Mouse (Mus musculus) neural tube, embryonic 15.5 days (tissue): Measurements from ENCODE around the gene Rab11b. TPM values are rescaled to one million over a fixed set of nuclear protein-coding genes. Genes with fewer than 3 reads are reported as not detected.

ENCODE experiments used
- ATAC-seq: fragments of 200-750 bp; cut with Nextera tagmentation; 2 replicates; pipeline ENCODE4 v1.8.0; 2017; ENCODE audit warnings: mild to moderate bottlenecking, moderate TSS enrichment, moderate library complexity; ENCODE audit not compliant: low FRiP score
- H3K27ac ChIP-seq: fragments of 300-500 bp; sonication (generic); replicated peaks from 2 replicates; pipeline ENCODE4 v1.5.1; 2015; ENCODE audit warnings: mild to moderate bottlenecking, inconsistent platforms
- H3K27me3 ChIP-seq: fragments of 300-500 bp; sonication (generic); replicated peaks from 2 replicates; pipeline ENCODE4 v1.6.1; 2015; ENCODE audit warnings: inconsistent platforms
- H3K36me3 ChIP-seq: fragments of 300-500 bp; sonication (generic); 2 replicates; pipeline ENCODE4 v1.6.1; 2015; ENCODE audit warnings: inconsistent platforms
- H3K4me1 ChIP-seq: fragments of 300-500 bp; sonication (generic); 2 replicates; pipeline ENCODE4 v1.6.1; 2015; ENCODE audit warnings: inconsistent platforms
- H3K4me2 ChIP-seq: fragments of 300-500 bp; sonication (generic); 2 replicates; pipeline ENCODE4 v1.6.1; 2015; ENCODE audit warnings: inconsistent platforms, mild to moderate bottlenecking, moderate library complexity
- H3K4me3 ChIP-seq: fragments of 300-500 bp; sonication (generic); replicated peaks from 2 replicates; pipeline ENCODE4 v1.5.1; 2015; ENCODE audit warnings: mild to moderate bottlenecking, inconsistent platforms
- H3K9ac ChIP-seq: fragments of 300-500 bp; sonication (generic); replicated peaks from 2 replicates; pipeline ENCODE4 v1.6.1; 2015; ENCODE audit warnings: mild to moderate bottlenecking, inconsistent platforms
- H3K9me3 ChIP-seq: fragments of 300-500 bp; sonication (generic); replicated peaks from 2 replicates; pipeline ENCODE4 v1.6.1; 2016; ENCODE audit warnings: inconsistent platforms
- WGBS: fragments of 180-500 bp; shearing (Covaris S2); methylation state at CpG from one replicate; pipeline ENCODE4 v1.1.7; 2015; ENCODE audit warnings: mixed read lengths; 5-methylcytosine and 5-hydroxymethylcytosine counted together
- polyA plus RNA-seq: library from polyadenylated mRNA; unstranded; fragments of >200 nt; fragmentation: Nextera tagmentation; extraction: Ambion mirVana; gene quantifications from 2 replicates; pipeline ENCODE4 v1.2.1, GENCODE M21; 2015

The Rab11b gene
- polyA plus RNA-seq, 1 experiment from 2014 or later, result 596 TPM

- no peak for ATAC-seq
- Histone ChIP-seq H3K4me3 (0 out of 2 replicates have a peak overlapping the region, but pooled peaks have one; percentile 52), H3K9me3 (no peaks in the 10 kb centered on the region), H3K4me2 (peak overlapping the region; percentile 95), H3K9ac (peak overlapping the region; percentile 48; the same call in 1 of the 2 replicates), H3K36me3 (no peaks in the 10 kb centered on the region; the same call in 1 of the 2 replicates), H3K27ac (no peak overlapping the region), H3K4me1 (peaks cover 31% of the 10 kb centered on the region), H3K27me3 (peaks cover 3% of the 10 kb centered on the region; the same call in 1 of the 2 replicates)
- 61% methylated on average over 4 of the region's 4 CpGs for WGBS
Observed at GRCm38 (mm10) chr17:33782067-33782466, 21.7 kb upstream of the Rab11b start.

GRCm38 (mm10) chr17:33781124-33781977, 21.0 kb upstream of the Rab11b start, which contains the start of gene Angptl4:
Gene Angptl4 (minus strand): TSS chr17:33781830.
- peaks cover 3% of the 10 kb centered on the region; the same call in 1 of the 2 replicates for H3K27me3 ChIP-seq
- H3K4me1 ChIP-seq, result peaks cover 31% of the 10 kb centered on the region
- WGBS, result 2% methylated on average over 50 of the region's 50 CpGs
- no peaks in the 10 kb centered on the region; the same call in 1 of the 2 replicates for H3K36me3 ChIP-seq
- peak within 1 kb of the TSS; percentile 48 for H3K9ac ChIP-seq
- H3K27ac ChIP-seq, result peak within 1 kb of the TSS; percentile 73
- no peaks in the 10 kb centered on the region for H3K9me3 ChIP-seq
- H3K4me2 ChIP-seq, result peak within 1 kb of the TSS; percentile 95
- peak within 1 kb of the TSS; percentile 52 for H3K4me3 ChIP-seq
- peak; percentile 79 for ATAC-seq

- peak overlapping the region; percentile 95 for H3K4me2 ChIP-seq
- H3K4me1 ChIP-seq, result peaks cover 31% of the 10 kb centered on the region
- H3K4me3 ChIP-seq, result peak overlapping the region; percentile 52
- H3K9ac ChIP-seq, result no peak overlapping the region
- ATAC-seq, result no peak
- WGBS, result 86% methylated on average over 5 of the region's 5 CpGs
- H3K27ac ChIP-seq, result peak overlapping the region; percentile 73
- peaks cover 3% of the 10 kb centered on the region; the same call in 1 of the 2 replicates for H3K27me3 ChIP-seq
- no peaks in the 10 kb centered on the region; the same call in 1 of the 2 replicates for H3K36me3 ChIP-seq
- no peaks in the 10 kb centered on the region for H3K9me3 ChIP-seq
Observed at GRCm38 (mm10) chr17:33780431-33780830, 20.1 kb upstream of the Rab11b start.

- no peaks in the 10 kb centered on the region for H3K9me3 ChIP-seq
- H3K4me3 ChIP-seq, result peak overlapping the region; percentile 52
- H3K4me1 ChIP-seq, result peaks cover 31% of the 10 kb centered on the region
- H3K9ac ChIP-seq, result no peak overlapping the region
- no peaks in the 10 kb centered on the region; the same call in 1 of the 2 replicates for H3K36me3 ChIP-seq
- peak overlapping the region; percentile 95 for H3K4me2 ChIP-seq
- WGBS, result 88% methylated on average over 5 of the region's 5 CpGs
- H3K27me3 ChIP-seq, result peaks cover 3% of the 10 kb centered on the region; the same call in 1 of the 2 replicates
- ATAC-seq, result no peak
- peak overlapping the region; percentile 73 for H3K27ac ChIP-seq
Observed at GRCm38 (mm10) chr17:33779967-33780295, 19.6 kb upstream of the Rab11b start.

GRCm38 (mm10) chr17:33779271-33779966, 19.1 kb upstream of the Rab11b start:
- Histone ChIP-seq H3K4me1 (peaks cover 31% of the 10 kb centered on the region), H3K4me3 (no peak overlapping the region), H3K4me2 (peak overlapping the region; percentile 95), H3K9ac (no peak overlapping the region), H3K27ac (peak overlapping the region; percentile 73), H3K36me3 (no peaks in the 10 kb centered on the region; the same call in 1 of the 2 replicates), H3K9me3 (no peaks in the 10 kb centered on the region), H3K27me3 (peaks cover 3% of the 10 kb centered on the region; the same call in 1 of the 2 replicates)
- WGBS, result 54% methylated on average over 9 of the region's 9 CpGs
- peak; percentile 81 for ATAC-seq

- Histone ChIP-seq H3K9me3 (no peaks in the 10 kb centered on the region), H3K9ac (no peak overlapping the region), H3K4me2 (no peak overlapping the region), H3K27me3 (no peaks in the 10 kb centered on the region), H3K4me1 (peaks cover 9% of the 10 kb centered on the region; the same call in 1 of the 2 replicates), H3K4me3 (no peak overlapping the region), H3K36me3 (no peaks in the 10 kb centered on the region; the same call in 1 of the 2 replicates), H3K27ac (no peak overlapping the region)
- 95% methylated on average over 4 of the region's 4 CpGs for WGBS
- no peak for ATAC-seq
Observed at GRCm38 (mm10) chr17:33775287-33775686, 15.0 kb upstream of the Rab11b start.

- ATAC-seq, result no peak
- H3K27me3 ChIP-seq, result no peaks in the 10 kb centered on the region
- H3K27ac ChIP-seq, result no peak overlapping the region
- H3K4me3 ChIP-seq, result no peak overlapping the region
- no peak overlapping the region for H3K4me2 ChIP-seq
- H3K4me1 ChIP-seq, result peaks cover 9% of the 10 kb centered on the region; the same call in 1 of the 2 replicates
- 92% methylated on average over 8 of the region's 8 CpGs for WGBS
- no peak overlapping the region for H3K9ac ChIP-seq
- H3K9me3 ChIP-seq, result no peaks in the 10 kb centered on the region
- no peaks in the 10 kb centered on the region; the same call in 1 of the 2 replicates for H3K36me3 ChIP-seq
Observed at GRCm38 (mm10) chr17:33774573-33775155, 14.3 kb upstream of the Rab11b start.

GRCm38 (mm10) chr17:33773871-33774572, 13.7 kb upstream of the Rab11b start:
- H3K9me3 ChIP-seq, result no peaks in the 10 kb centered on the region
- H3K27ac ChIP-seq, result no peak overlapping the region
- WGBS, result 92% methylated on average over 6 of the region's 6 CpGs
- no peak for ATAC-seq
- no peaks in the 10 kb centered on the region; the same call in 1 of the 2 replicates for H3K36me3 ChIP-seq
- H3K9ac ChIP-seq, result no peak overlapping the region
- H3K4me2 ChIP-seq, result no peak overlapping the region
- no peak overlapping the region for H3K4me3 ChIP-seq
- H3K4me1 ChIP-seq, result peaks cover 9% of the 10 kb centered on the region; the same call in 1 of the 2 replicates
- H3K27me3 ChIP-seq, result no peaks in the 10 kb centered on the region

- Histone ChIP-seq H3K27ac (no peak overlapping the region), H3K27me3 (no peaks in the 10 kb centered on the region), H3K36me3 (no peaks in the 10 kb centered on the region; the same call in 1 of the 2 replicates), H3K4me1 (peaks cover 3% of the 10 kb centered on the region; the same call in 1 of the 2 replicates), H3K4me2 (no peak overlapping the region), H3K4me3 (no peak overlapping the region), H3K9ac (no peak overlapping the region), H3K9me3 (no peaks in the 10 kb centered on the region)
- WGBS, result 86% methylated on average over 6 of the region's 6 CpGs
- no peak for ATAC-seq
Observed at GRCm38 (mm10) chr17:33773426-33773825, 13.1 kb upstream of the Rab11b start.

- no peak overlapping the region for H3K9ac ChIP-seq
- 93% methylated on average over 4 of the region's 4 CpGs for WGBS
- no peak overlapping the region for H3K4me3 ChIP-seq
- H3K27me3 ChIP-seq, result no peaks in the 10 kb centered on the region
- H3K9me3 ChIP-seq, result no peaks in the 10 kb centered on the region
- no peak for ATAC-seq
- no peaks in the 10 kb centered on the region for H3K4me1 ChIP-seq
- no peaks in the 10 kb centered on the region for H3K36me3 ChIP-seq
- H3K27ac ChIP-seq, result no peak overlapping the region
- H3K4me2 ChIP-seq, result no peak overlapping the region
Observed at GRCm38 (mm10) chr17:33771617-33772016, 11.3 kb upstream of the Rab11b start.

GRCm38 (mm10) chr17:33766389-33766788, 6.1 kb upstream of the Rab11b start:
- no peaks in the 10 kb centered on the region for H3K36me3 ChIP-seq
- no peak overlapping the region for H3K9ac ChIP-seq
- no peaks in the 10 kb centered on the region for H3K4me1 ChIP-seq
- 83% methylated on average over 3 of the region's 3 CpGs for WGBS
- H3K4me3 ChIP-seq, result no peak overlapping the region
- H3K27me3 ChIP-seq, result no peaks in the 10 kb centered on the region; the same call in 1 of the 2 replicates
- no peak for ATAC-seq
- no peak overlapping the region for H3K27ac ChIP-seq
- no peaks in the 10 kb centered on the region for H3K9me3 ChIP-seq
- H3K4me2 ChIP-seq, result no peak overlapping the region
